ENCODE assay signal across 15 mouse cellular contexts in genomic region chr8:12955880-12956279, GRCm38 (mm10).
"Had no signal": no experiment of that assay in that cellular context is flagged by ENCODE, and none has a peak within 500 bp of the region (broad histone marks: within the 10 kb centered on the region; RNA-seq: fewer than 3 reads in every experiment).

No protein-coding gene starts in this region.

- H3K4me1 ChIP-seq: liver, embryonic 13.5 days had no signal

- H3K9me3 ChIP-seq: kidney, embryonic 15.5 days; liver, embryonic 13.5 days; midbrain, embryonic 12.5 days; midbrain, embryonic 15.5 days; stomach, embryonic 15.5 days had no signal

- ATAC-seq: lung, postnatal 0 days; midbrain, embryonic 15.5 days had no signal

- H3K4me2 ChIP-seq: kidney, embryonic 15.5 days; liver, embryonic 13.5 days; lung, embryonic 14.5 days; midbrain, embryonic 12.5 days; midbrain, embryonic 15.5 days; stomach, embryonic 15.5 days had no signal

- H3K27me3 ChIP-seq: kidney, embryonic 15.5 days; liver, embryonic 13.5 days; midbrain, embryonic 12.5 days; midbrain, embryonic 15.5 days; stomach, embryonic 15.5 days had no signal

- DNase-seq: kidney, adult 11 months; kidney, adult 8-10 months; kidney, postnatal 10 days; kidney, postnatal 36 days; liver, embryonic 13.5 days; lung, embryonic 14.5 days; right cerebral cortex, postnatal 14 days; right cerebral cortex, postnatal 4 days; thymus, postnatal 25 days had no signal

- H3K36me3 ChIP-seq: kidney, embryonic 15.5 days; liver, embryonic 13.5 days; stomach, embryonic 15.5 days had no signal

- H3K4me3 ChIP-seq: kidney, embryonic 15.5 days; liver, embryonic 13.5 days; midbrain, embryonic 12.5 days; midbrain, embryonic 15.5 days; stomach, embryonic 15.5 days had no signal

- H3K27ac ChIP-seq: kidney, embryonic 15.5 days; liver, embryonic 13.5 days; macrophage; midbrain, embryonic 12.5 days; midbrain, embryonic 15.5 days; stomach, embryonic 15.5 days had no signal

- H3K9ac ChIP-seq: kidney, embryonic 15.5 days; liver, embryonic 13.5 days; lung, embryonic 14.5 days; midbrain, embryonic 12.5 days; midbrain, embryonic 15.5 days; stomach, embryonic 15.5 days had no signal
